Mouse (Mus musculus) heart, adult 2 months (tissue): ENCODE data around the gene Olfr574.

ENCODE experiments used
- CTCF ChIP-seq: fragments of 200-600 bp; IDR thresholded peaks from 2 replicates; pipeline ENCODE4 v1.8.1; 2022; ENCODE audit warnings: antibody characterized with exemption, mild to moderate bottlenecking, moderate library complexity
- POLR2A ChIP-seq: fragments of 200-500 bp; IDR thresholded peaks from 2 replicates; pipeline ENCODE4 v1.6.1; 2011; ENCODE audit warnings: mild to moderate bottlenecking, low read depth, low read length, control low read depth; ENCODE audit not compliant: insufficient read depth

DNA sequence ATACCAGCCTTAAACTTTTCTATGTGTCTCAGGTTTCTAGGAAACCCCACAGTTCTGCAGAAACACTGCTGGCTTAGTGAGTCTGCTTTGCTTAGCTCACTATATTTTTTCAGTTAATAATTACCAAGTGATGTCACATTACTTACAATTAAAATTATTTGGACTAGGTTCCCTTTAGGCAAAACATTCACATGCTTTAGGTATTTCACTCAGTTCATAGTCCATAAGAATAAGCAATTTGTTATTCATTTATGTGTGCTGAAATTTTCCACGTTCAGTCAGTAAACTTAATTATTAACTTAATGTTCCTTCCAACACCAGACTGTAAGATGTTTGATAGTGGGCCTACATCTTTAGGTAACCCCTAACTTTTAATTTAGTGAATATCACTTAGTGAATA, 2.5 kb downstream of the Olfr574 start:
- TF ChIP-seq POLR2A = no peak
- no peak for TF ChIP-seq CTCF
